Mouse (Mus musculus) forebrain, postnatal 0 days (tissue): ENCODE measurements around the gene Ackr3. TPM values are rescaled to one million over a fixed set of nuclear protein-coding genes. Genes with fewer than 3 reads are reported as not detected.
A peak's percentile ranks its signal among the peaks of the same experiment; 100 is the strongest.

Experiments
- ATAC-seq: fragments of 200-750 bp; cut with Nextera tagmentation; 2 replicates; pipeline ENCODE4 v1.8.0; 2017; ENCODE audit warnings: mild to moderate bottlenecking, moderate library complexity
- DNase-seq: peaks from one replicate; pipeline ENCODE4 v3.0.0-alpha.2; 2015
- H3K27ac ChIP-seq: fragments of 300-500 bp; sonication (generic); 2 replicates; pipeline ENCODE4 v1.5.1; 2014; ENCODE audit warnings: low read depth, mild to moderate bottlenecking, antibody characterized with exemption, low read length, moderate library complexity, mixed read lengths
- H3K27me3 ChIP-seq: fragments of 300-500 bp; sonication (generic); 2 replicates; pipeline ENCODE4 v1.6.1; 2014; ENCODE audit warnings: mild to moderate bottlenecking, low read length, mixed read lengths; ENCODE audit not compliant: insufficient read depth
- H3K36me3 ChIP-seq: fragments of 300-500 bp; sonication (generic); 2 replicates; pipeline ENCODE4 v1.6.1; 2014; ENCODE audit warnings: mild to moderate bottlenecking, moderate library complexity; ENCODE audit not compliant: insufficient read depth
- H3K4me1 ChIP-seq: fragments of 300-500 bp; sonication (generic); 2 replicates; pipeline ENCODE4 v1.6.1; 2014; ENCODE audit warnings: antibody characterized with exemption; ENCODE audit not compliant: insufficient read depth
- H3K4me2 ChIP-seq: fragments of 300-500 bp; sonication (generic); 2 replicates; pipeline ENCODE4 v1.6.1; 2014; ENCODE audit warnings: low read depth, mild to moderate bottlenecking, moderate library complexity
- H3K4me3 ChIP-seq: fragments of 300-500 bp; sonication (generic); 2 replicates; pipeline ENCODE4 v1.5.1; 2014; ENCODE audit warnings: low read depth, low read length, mixed read lengths
- H3K9ac ChIP-seq: fragments of 300-500 bp; sonication (generic); 2 replicates; pipeline ENCODE4 v1.6.1; 2014; ENCODE audit warnings: mild to moderate bottlenecking
- H3K9me3 ChIP-seq: fragments of 300-500 bp; sonication (generic); 2 replicates; pipeline ENCODE4 v1.6.1; 2016; ENCODE audit warnings: low read length
- CTCF ChIP-seq: sonication (generic); IDR thresholded peaks from 2 replicates; pipeline ENCODE4 v1.5.1; 2016; ENCODE audit warnings: antibody characterized with exemption, control low read depth, low read depth
- WGBS: fragments of 180-500 bp; shearing (Covaris S2); extraction: QIAGEN DNeasy Blood & Tissue Kit; methylation state at CpG from one replicate; pipeline ENCODE4 v1.1.7; 2014; 5-methylcytosine and 5-hydroxymethylcytosine counted together
- polyA plus RNA-seq: library from polyadenylated mRNA; unstranded; fragments of >200 nt; fragmentation: Nextera tagmentation; extraction: Ambion mirVana; gene quantifications from 2 replicates; pipeline ENCODE4 v1.2.1, GENCODE M21; 2015
- total RNA-seq: library from RNA; depleted of rRNA; stranded (reverse); fragments of >200 nt; gene quantifications from 2 replicates; pipeline ENCODE4 v1.2.3, GENCODE M21; 2014

Gene Ackr3
- total and polyA plus RNA-seq, 2 experiments from 2014 or later, result 10.0 to 10.2 TPM

DNA sequence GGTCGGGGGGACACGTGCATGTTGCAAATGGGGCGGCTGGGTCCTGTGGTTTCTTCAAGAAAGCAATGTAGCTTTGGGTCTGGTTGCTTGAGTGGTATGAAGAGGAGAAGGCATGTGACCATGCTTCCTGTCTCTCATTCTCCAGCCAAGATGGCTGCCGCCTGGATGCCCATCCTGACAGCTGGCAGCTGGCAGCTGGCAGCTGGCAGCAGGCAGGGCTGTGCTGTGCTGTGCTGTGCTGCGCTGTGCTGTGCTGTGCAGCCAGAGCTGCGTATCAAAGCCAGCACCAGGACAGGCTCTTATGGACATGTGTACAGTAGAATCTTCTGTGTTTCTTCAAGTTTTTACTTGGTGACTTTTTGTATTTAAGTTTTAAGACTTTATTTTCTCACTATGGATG, 11.1 kb downstream of the Ackr3 start:
- Histone ChIP-seq H3K27me3 (no peaks in the 10 kb centered on the region; the same call in 1 of the 2 replicates), H3K4me2 (no peak overlapping the region)
- no peak for ATAC-seq

DNA sequence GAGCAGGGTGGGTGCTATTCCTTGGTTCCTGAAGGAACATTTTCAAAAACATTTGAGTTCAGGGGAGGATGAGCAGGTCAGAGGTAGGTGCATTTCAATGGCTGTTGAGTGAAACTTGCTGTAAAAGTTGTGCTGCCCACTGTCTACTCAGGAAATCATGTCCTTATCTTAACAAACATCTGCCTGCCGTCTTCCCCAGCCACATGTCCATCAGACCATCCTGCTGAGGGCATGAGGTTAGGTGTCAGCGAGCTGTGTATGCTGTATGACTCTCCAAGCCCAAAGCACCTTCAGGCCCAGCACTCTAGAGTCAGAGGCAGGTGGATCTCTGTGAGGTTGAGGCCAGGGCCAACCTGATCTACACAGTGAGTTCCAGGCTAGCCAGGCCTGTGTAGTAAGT, 12.1 kb downstream of the Ackr3 start:
- DNase-seq, result no peak
- Histone ChIP-seq H3K27ac (no peak overlapping the region), H3K4me2 (no peak overlapping the region), H3K27me3 (no peaks in the 10 kb centered on the region; the same call in 1 of the 2 replicates), H3K36me3 (peaks cover 11% of the 10 kb centered on the region), H3K9me3 (no peaks in the 10 kb centered on the region), H3K9ac (no peak overlapping the region), H3K4me3 (no peak overlapping the region), H3K4me1 (peaks cover 6% of the 10 kb centered on the region; the same call in 1 of the 2 replicates)
- no peak for ATAC-seq
- TF ChIP-seq CTCF, result no peak
- 73% methylated on average over 2 of the region's 2 CpGs for WGBS

More for the DNA sequence above, 11.1 kb downstream of the Ackr3 start:
- Histone ChIP-seq H3K4me1 (peaks cover 3% of the 10 kb centered on the region; the same call in 1 of the 2 replicates), H3K9ac (no peak overlapping the region), H3K9me3 (no peaks in the 10 kb centered on the region), H3K4me3 (no peak overlapping the region), H3K27ac (no peak overlapping the region), H3K36me3 (peaks cover 11% of the 10 kb centered on the region)
- WGBS, result 90% methylated on average over 6 of the region's 6 CpGs
- no peak for DNase-seq
- no peak for TF ChIP-seq CTCF

DNA sequence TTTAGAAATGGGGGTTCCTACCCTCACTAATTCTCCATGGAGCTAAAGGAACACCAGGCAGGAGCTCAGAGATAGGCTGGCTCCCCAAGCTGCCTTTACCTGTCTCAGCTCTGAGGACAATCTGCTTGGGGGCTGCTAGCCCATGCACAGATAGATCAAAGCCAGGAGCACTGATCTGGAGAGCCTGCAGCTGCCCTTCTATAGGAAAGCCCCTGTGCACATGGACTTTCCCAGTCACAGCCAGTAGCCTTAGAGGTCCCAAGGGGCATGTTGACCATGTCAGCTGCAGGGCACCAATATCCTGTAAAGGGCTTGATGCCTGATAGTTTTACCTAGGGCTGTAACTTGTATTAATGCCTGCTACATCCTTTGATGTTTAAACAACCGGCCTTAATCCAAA, 12.6 kb downstream of the Ackr3 start:
- Histone ChIP-seq H3K4me2 (no peak overlapping the region), H3K9me3 (no peaks in the 10 kb centered on the region), H3K9ac (no peak overlapping the region), H3K27me3 (no peaks in the 10 kb centered on the region; the same call in 1 of the 2 replicates), H3K27ac (no peak overlapping the region), H3K36me3 (peaks cover 11% of the 10 kb centered on the region), H3K4me3 (no peak overlapping the region), H3K4me1 (peaks cover 11% of the 10 kb centered on the region)
- TF ChIP-seq CTCF, result no peak
- DNase-seq, result no peak
- 74% methylated on average over 1 of the region's 1 CpGs for WGBS
- no peak for ATAC-seq

DNA sequence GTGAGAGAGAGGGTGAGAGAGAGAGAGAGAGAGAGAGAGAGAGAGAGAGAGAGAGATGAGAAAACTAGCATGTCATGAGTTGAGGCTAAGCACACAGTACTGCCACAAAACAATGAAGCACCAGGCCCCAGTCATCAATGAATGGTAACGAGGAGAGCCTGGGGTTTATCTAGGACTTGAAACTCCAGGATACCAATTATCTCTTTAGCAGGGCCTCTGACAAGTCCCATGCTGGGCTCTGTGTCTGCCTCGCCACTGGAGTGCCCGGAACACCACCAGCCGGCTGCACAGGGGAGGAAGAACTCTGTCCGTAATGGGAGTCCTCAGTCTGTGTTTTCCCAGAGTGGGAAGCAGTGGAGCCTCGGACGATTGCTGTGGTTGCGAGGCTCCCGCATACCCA, 16.5 kb downstream of the Ackr3 start:
- H3K9ac ChIP-seq, result no peak overlapping the region
- H3K36me3 ChIP-seq, result no peaks in the 10 kb centered on the region; the same call in 1 of the 2 replicates
- H3K27me3 ChIP-seq, result no peaks in the 10 kb centered on the region; the same call in 1 of the 2 replicates
- WGBS, result 30% methylated on average over 9 of the region's 9 CpGs
- no peak overlapping the region for H3K4me2 ChIP-seq
- H3K27ac ChIP-seq, result 0 out of 2 replicates have a peak overlapping the region, but pooled peaks have one; percentile 29
- no peak for DNase-seq
- no peak overlapping the region for H3K4me3 ChIP-seq
- H3K9me3 ChIP-seq, result no peaks in the 10 kb centered on the region
- H3K4me1 ChIP-seq, result peaks cover 18% of the 10 kb centered on the region
- 0 out of 2 replicates have a peak, but pooled peaks have one; percentile 4 for ATAC-seq
- no peak for TF ChIP-seq CTCF

DNA sequence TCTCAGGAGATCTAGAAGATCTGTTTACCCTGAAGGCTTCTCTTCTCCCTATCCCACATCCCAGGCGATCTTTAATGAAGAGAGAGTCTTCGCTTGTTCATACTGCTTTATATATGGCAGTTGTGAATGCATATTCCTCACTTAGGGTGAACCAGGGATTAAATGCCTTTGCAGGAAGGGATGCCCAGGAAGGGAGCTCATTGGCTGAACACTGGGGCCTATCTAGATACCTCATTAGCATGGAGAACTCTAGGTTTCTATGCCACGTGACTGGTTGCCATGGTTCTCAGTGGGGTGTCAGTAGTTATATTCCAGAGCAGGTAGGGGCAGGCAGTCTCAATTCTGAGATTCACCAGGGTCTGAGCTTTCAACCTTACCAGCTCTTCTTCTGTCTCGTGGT, 17.1 kb downstream of the Ackr3 start:
- Histone ChIP-seq H3K27ac (0 out of 2 replicates have a peak overlapping the region, but pooled peaks have one; percentile 29), H3K27me3 (no peaks in the 10 kb centered on the region; the same call in 1 of the 2 replicates), H3K36me3 (no peaks in the 10 kb centered on the region), H3K4me1 (peaks cover 18% of the 10 kb centered on the region), H3K9me3 (no peaks in the 10 kb centered on the region), H3K9ac (no peak overlapping the region), H3K4me2 (no peak overlapping the region), H3K4me3 (no peak overlapping the region)
- DNase-seq (peak; percentile 45), ATAC-seq (peak; percentile 52; the same call in 1 of the 2 replicates)
- TF ChIP-seq CTCF, result no peak
- WGBS, result 68% methylated on average over 4 of the region's 4 CpGs

DNA sequence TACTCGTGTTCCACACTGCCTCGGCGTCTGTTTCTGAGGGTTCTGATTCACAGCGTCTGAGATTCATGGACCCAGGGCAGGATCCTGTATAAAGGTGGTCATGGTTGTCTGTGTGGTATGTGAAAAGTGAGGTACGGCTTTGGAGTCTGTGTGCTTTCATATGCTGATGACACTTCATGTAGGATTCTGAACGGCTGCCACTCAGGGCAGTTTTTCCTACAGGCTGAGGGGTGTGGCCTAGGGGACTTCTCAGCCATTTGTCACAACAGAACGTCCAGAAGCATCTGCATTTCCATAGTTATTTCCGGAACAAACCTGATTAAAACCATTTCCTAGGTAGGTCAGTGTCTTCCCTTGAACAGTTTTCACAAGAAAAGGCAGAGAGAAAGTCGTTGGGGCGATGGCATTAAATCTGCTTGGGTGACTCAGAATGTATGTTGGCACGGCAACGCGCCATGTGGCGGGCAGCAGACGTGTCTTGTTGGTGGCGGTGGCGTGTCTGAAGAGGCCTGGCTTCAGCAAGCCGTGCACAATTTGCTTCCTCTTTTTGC, 18.1 kb downstream of the Ackr3 start:
- H3K4me2 ChIP-seq, result peak overlapping the region; percentile 23; the same call in 1 of the 2 replicates
- WGBS, result 13% methylated on average over 18 of the region's 18 CpGs
- peak overlapping the region; percentile 47 for H3K27ac ChIP-seq
- no peaks in the 10 kb centered on the region for H3K36me3 ChIP-seq
- DNase-seq (peak; percentile 85), ATAC-seq (peak; percentile 80)
- no peak overlapping the region for H3K4me3 ChIP-seq
- no peak overlapping the region for H3K9ac ChIP-seq
- no peak for TF ChIP-seq CTCF
- peaks cover 18% of the 10 kb centered on the region for H3K4me1 ChIP-seq
- no peaks in the 10 kb centered on the region for H3K9me3 ChIP-seq
- no peaks in the 10 kb centered on the region; the same call in 1 of the 2 replicates for H3K27me3 ChIP-seq

DNA sequence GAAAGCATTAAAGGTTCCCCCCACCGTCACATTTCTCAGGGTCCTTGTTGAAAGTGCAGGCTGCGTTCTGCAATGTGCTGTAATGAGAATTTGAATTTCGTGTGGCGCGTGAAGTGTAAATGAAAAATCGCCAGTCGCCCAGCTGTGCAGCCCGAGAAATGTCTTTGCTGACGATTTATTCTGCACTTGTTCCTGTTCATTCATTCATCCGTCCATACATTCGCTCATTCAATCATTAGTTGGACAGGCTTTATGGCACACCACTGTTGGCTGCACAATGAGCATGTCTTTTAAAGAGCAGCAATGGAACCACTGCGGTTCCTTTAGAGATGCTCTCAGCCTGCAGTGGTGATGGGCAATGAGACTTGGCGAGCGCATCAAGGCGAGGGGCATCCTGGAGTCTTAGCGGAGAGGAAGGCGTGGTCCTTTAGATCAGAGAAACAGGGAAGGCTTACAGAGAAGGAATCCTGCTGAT, 18.7 kb downstream of the Ackr3 start:
- 11% methylated on average over 17 of the region's 17 CpGs for WGBS
- no peaks in the 10 kb centered on the region; the same call in 1 of the 2 replicates for H3K27me3 ChIP-seq
- no peaks in the 10 kb centered on the region for H3K9me3 ChIP-seq
- H3K4me1 ChIP-seq, result peaks cover 18% of the 10 kb centered on the region
- H3K4me2 ChIP-seq, result peak overlapping the region; percentile 23
- H3K9ac ChIP-seq, result no peak overlapping the region
- DNase-seq (no peak), ATAC-seq (peak; percentile 26)
- H3K27ac ChIP-seq, result peak overlapping the region; percentile 47
- no peak overlapping the region for H3K4me3 ChIP-seq
- H3K36me3 ChIP-seq, result no peaks in the 10 kb centered on the region
- no peak for TF ChIP-seq CTCF
